Mouse (Mus musculus): ENCODE results near the gene Lrrc10b. TPM values are rescaled to one million over a fixed set of nuclear protein-coding genes. Genes with fewer than 3 reads are reported as not detected.

Gene Lrrc10b
- polyA plus RNA-seq, 1 experiment from 2014 or later: 0.62 TPM

DNA sequence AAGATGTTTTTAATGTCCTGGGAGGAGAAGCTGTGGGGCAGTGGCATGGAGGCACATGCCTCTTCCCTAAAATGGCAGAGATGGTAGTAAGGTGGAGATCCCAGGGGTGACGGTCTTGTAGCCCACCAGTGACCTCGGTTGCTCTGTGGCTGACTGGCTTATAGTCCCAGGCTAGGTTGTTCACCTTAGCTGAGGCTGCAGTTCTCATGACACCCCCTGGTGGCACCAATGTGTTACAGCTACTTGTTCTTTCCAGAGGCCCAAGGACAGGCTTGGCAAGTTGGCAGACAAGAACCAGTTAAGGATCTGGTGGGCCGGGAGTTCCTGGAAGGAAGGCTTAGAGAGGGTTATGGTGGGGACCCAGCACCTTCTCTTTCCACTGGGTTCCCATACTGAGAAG lies 21.4 kb downstream of the Lrrc10b start:
- Histone ChIP-seq H3K36me3 (no peaks in the 10 kb centered on the region), H3K27ac (no peak overlapping the region), H3K4me2 (replicated peaks) (no peak overlapping the region), H3K4me3 (replicated peaks) (no peak overlapping the region), H3K27me3 (replicated peaks) (no peaks in the 10 kb centered on the region), H3K9me3 (no peaks in the 10 kb centered on the region), H3K4me1 (replicated peaks) (peaks cover 6% of the 10 kb centered on the region), H3K9ac (no peak overlapping the region)
- peak; percentile 32; the same call in 1 of the 2 replicates for ATAC-seq
- WGBS: 33% methylated on average over 3 of the region's 3 CpGs

DNA sequence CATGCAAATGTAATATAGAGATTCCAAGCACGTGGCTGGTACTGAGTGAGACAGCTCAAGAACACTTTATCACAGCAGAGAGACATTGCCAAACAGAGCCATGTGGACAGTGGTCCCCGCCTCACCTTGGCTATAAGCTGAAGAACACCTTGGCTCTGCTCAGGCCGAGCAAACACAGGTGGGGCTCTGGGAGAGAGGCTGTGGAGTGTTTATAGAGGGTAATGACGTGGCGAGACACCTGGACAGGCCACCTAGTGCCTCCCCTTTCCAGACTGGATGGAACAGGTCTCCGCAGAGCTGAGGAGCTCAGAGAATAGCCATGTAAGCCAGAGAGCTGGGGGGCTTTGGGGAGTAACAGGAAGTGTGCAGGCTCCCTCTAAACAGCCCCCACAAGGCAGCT lies 22.3 kb downstream of the Lrrc10b start:
- ATAC-seq: peak; percentile 65
- Histone ChIP-seq H3K4me1 (replicated peaks) (peaks cover 16% of the 10 kb centered on the region), H3K36me3 (no peaks in the 10 kb centered on the region), H3K4me3 (replicated peaks) (no peak overlapping the region), H3K27me3 (replicated peaks) (no peaks in the 10 kb centered on the region), H3K9ac (no peak overlapping the region), H3K27ac (no peak overlapping the region), H3K4me2 (replicated peaks) (no peak overlapping the region), H3K9me3 (no peaks in the 10 kb centered on the region)
- WGBS: 55% methylated on average over 6 of the region's 6 CpGs

DNA sequence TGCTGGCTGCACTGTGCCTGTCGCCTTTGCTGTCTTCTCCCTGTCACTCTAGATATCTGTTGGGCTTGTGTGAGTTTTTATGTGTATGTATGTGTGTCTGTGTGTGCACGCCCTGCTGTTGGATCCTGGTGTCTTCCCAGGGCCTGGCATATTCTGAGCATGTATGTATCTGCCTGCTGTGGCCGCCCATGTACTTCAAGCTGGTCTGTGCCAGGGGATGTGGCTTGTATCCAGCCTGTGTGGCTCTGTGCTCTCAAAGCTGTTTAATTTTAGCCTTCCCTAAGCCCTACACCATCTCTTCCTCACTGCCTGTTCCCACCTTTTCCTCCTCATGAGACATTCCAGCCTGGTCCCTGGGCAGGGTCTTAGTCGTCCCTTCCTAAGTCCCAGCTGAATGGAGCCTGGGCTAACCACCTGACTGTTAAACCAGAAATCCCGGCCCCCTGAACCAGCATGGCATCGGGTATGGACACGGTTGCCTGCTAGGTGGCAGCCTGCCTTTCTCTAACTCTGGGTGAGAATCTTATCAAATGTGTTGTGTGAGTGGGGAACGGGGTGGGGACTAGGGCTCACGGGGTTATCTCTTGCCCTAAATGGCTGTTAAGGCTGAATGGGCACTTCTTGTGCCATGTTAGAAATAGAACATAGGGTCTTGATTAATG lies 23.3 kb downstream of the Lrrc10b start:
- no peak for ATAC-seq
- Histone ChIP-seq H3K4me1 (replicated peaks) (peaks cover 16% of the 10 kb centered on the region), H3K27me3 (replicated peaks) (no peaks in the 10 kb centered on the region), H3K36me3 (no peaks in the 10 kb centered on the region), H3K4me3 (replicated peaks) (no peak overlapping the region), H3K27ac (no peak overlapping the region), H3K4me2 (replicated peaks) (no peak overlapping the region), H3K9ac (no peak overlapping the region), H3K9me3 (no peaks in the 10 kb centered on the region)
- 67% methylated on average over 9 of the region's 9 CpGs for WGBS

DNA sequence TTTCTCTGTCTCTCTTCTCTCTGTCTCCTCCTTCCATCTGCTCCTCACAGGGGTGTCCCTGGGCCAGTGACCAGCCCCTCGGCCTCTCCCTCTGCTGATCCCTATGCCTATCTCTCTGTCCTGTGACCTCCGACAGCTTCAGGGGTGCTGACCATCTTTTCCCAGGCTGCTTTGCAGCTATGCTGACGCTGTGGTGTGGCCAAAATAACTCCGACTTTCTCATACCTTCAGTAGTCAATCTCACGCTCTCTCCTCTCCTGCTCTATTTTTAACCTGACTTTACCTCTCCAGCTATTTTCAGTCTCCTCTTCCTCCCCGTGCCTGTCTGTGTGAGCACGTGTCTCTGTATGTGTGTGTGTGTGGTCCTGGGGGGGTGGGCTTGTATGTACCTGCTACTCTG lies 24.0 kb downstream of the Lrrc10b start:
- H3K36me3 ChIP-seq: no peaks in the 10 kb centered on the region
- no peak overlapping the region for H3K27ac ChIP-seq
- no peaks in the 10 kb centered on the region for H3K27me3 ChIP-seq (replicated peaks)
- WGBS: 78% methylated on average over 7 of the region's 7 CpGs
- no peak for ATAC-seq
- no peak overlapping the region for H3K9ac ChIP-seq
- H3K4me1 ChIP-seq (replicated peaks): peaks cover 18% of the 10 kb centered on the region
- H3K4me3 ChIP-seq (replicated peaks): no peak overlapping the region
- no peaks in the 10 kb centered on the region for H3K9me3 ChIP-seq
- H3K4me2 ChIP-seq (replicated peaks): no peak overlapping the region

DNA sequence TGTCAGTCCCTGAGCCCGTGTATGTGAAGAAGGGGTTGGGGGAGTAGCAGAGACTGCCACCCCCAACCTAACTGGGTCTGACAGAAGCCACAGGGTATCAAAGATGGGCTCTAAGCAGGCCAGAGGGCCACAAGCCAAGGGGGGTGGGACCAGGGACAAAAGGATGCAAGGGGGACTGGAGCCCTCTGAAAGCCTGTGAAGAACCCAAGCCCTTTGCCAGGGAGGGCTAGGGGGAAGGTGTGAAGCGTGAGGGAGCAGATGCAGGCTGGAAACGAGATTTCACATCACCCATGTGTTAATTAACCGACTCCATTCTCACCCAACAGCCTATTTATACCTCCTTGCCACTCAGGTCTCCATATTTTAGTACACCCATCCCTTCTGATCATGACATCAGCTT lies 25.4 kb downstream of the Lrrc10b start:
- no peaks in the 10 kb centered on the region for H3K27me3 ChIP-seq (replicated peaks)
- no peaks in the 10 kb centered on the region for H3K9me3 ChIP-seq
- WGBS: 58% methylated on average over 4 of the region's 4 CpGs
- no peak overlapping the region for H3K4me2 ChIP-seq (replicated peaks)
- no peak overlapping the region for H3K27ac ChIP-seq
- H3K4me1 ChIP-seq (replicated peaks): peaks cover 30% of the 10 kb centered on the region
- H3K9ac ChIP-seq: no peak overlapping the region
- H3K36me3 ChIP-seq: no peaks in the 10 kb centered on the region
- no peak overlapping the region for H3K4me3 ChIP-seq (replicated peaks)
- no peak for ATAC-seq

DNA sequence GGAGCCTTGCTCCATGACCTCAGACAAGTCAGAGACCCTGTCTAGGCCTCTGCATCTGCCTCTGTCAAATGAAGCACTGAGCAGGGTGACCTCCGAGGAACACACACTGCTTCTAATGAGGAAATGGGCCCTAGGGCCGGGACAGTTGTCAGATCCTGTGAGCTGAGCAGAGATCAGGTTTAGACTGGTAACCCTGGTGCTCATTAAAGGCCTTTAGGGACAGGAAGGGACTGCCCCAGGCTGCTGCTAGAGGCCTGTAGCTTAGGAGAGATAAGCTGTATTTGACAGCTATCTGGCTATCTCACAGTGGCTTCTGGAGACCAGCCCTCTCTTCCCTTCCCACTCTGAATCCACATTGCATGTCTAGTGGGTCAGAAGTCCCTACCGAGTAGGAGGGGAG lies 25.9 kb downstream of the Lrrc10b start:
- WGBS: 49% methylated on average over 3 of the region's 3 CpGs
- H3K4me2 ChIP-seq (replicated peaks): no peak overlapping the region
- H3K27ac ChIP-seq: no peak overlapping the region
- no peak for ATAC-seq
- no peak overlapping the region for H3K4me3 ChIP-seq (replicated peaks)
- H3K4me1 ChIP-seq (replicated peaks): peaks cover 34% of the 10 kb centered on the region
- no peaks in the 10 kb centered on the region for H3K36me3 ChIP-seq
- H3K9me3 ChIP-seq: no peaks in the 10 kb centered on the region
- H3K9ac ChIP-seq: no peak overlapping the region
- no peaks in the 10 kb centered on the region for H3K27me3 ChIP-seq (replicated peaks)

DNA sequence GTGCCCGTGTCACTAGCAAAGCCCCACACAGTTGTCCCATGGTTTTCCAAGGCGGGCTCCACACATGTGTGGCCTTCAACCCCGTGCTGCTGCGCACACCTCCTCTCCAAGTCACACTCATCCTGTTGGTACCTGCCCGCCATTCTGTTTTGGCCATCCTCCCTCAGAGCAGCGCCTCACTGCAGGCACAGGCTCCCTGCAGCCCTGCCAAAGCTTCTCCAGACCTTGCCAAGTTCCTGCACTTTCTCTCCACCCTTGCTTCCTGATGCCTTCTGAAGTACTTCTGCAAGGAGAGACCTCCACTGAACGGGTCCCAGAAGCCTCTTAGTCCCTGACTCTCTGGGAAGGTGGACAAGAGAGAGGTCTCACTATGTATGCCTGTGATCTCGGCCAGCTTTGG lies 27.9 kb downstream of the Lrrc10b start:
- Histone ChIP-seq H3K4me2 (replicated peaks) (no peak overlapping the region), H3K36me3 (no peaks in the 10 kb centered on the region), H3K27me3 (replicated peaks) (no peaks in the 10 kb centered on the region), H3K9me3 (no peaks in the 10 kb centered on the region), H3K9ac (no peak overlapping the region), H3K4me1 (replicated peaks) (peaks cover 54% of the 10 kb centered on the region), H3K4me3 (replicated peaks) (no peak overlapping the region), H3K27ac (no peak overlapping the region)
- no peak for ATAC-seq
- WGBS: 84% methylated on average over 8 of the region's 8 CpGs

DNA sequence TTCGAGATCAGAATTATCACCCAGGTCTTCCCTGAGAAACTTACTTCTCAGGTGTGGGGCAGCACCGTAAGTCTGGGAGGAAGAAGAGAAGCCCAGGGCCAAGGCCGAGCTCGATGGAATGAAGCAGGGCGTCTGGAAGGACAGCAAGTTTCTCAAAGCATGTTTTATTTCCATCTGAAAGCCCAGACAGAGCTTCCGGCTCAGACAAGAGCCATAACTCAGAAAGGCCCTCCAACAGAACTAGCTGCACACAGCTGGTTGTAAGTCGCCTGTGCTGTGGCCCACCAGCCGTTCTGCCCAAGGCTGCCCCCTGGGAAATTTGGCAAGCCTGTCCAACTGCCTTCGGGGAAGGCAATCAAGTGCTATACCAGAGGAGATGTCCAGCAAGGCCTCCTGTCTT lies 29.8 kb downstream of the Lrrc10b start:
- no peak for ATAC-seq
- H3K4me2 ChIP-seq (replicated peaks): no peak overlapping the region
- no peaks in the 10 kb centered on the region for H3K27me3 ChIP-seq (replicated peaks)
- H3K27ac ChIP-seq: peak overlapping the region; percentile 73
- H3K4me1 ChIP-seq (replicated peaks): peaks cover 64% of the 10 kb centered on the region
- no peak overlapping the region for H3K9ac ChIP-seq
- 36% methylated on average over 9 of the region's 9 CpGs for WGBS
- H3K9me3 ChIP-seq: no peaks in the 10 kb centered on the region
- H3K4me3 ChIP-seq (replicated peaks): no peak overlapping the region
- H3K36me3 ChIP-seq: no peaks in the 10 kb centered on the region

DNA sequence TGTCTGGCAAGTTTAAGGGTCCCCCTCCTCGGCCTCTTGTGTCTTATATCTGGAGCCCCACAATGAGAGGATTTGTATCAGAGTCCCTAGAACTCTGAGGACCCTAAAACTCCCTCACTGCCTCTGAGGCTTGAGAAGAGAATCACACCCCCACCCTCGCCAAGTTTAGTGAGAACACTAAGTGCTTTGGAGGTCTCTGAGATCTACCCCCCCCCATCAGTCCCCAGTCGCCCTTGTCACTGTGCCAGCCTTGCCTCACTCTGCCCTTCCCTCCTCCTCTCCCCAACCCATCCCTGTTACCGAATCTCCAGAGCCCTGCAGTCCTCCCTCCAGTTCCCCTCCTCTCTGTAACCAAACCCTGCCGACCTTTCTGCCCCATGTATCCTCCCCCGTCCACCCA lies 30.5 kb downstream of the Lrrc10b start:
- peak overlapping the region; percentile 73 for H3K27ac ChIP-seq
- peaks cover 69% of the 10 kb centered on the region for H3K4me1 ChIP-seq (replicated peaks)
- 38% methylated on average over 6 of the region's 6 CpGs for WGBS
- H3K4me3 ChIP-seq (replicated peaks): no peak overlapping the region
- ATAC-seq: no peak
- no peak overlapping the region for H3K9ac ChIP-seq
- H3K9me3 ChIP-seq: no peaks in the 10 kb centered on the region
- H3K36me3 ChIP-seq: no peaks in the 10 kb centered on the region
- no peak overlapping the region for H3K4me2 ChIP-seq (replicated peaks)
- H3K27me3 ChIP-seq (replicated peaks): no peaks in the 10 kb centered on the region

DNA sequence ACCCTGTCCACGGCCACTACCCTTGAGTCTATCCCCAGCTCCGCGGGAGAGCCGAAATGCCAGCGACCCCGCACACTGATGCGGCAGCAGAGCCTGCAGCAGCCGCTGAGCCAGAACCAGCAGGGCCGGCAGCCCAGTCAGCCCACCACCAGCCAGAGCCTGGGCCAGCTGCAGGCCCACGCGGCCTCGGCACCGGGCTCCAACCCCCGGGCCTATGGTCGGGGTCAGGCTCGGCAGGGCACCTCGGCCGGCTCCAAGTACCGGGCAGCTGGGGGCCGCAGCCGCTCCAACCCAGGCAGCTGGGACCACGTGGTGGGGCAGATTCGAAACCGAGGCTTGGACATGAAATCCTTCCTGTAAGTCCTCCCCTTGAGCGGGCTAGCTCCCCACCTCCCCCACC lies 31.0 kb downstream of the Lrrc10b start:
- WGBS: 44% methylated on average over 25 of the region's 25 CpGs
- H3K36me3 ChIP-seq: no peaks in the 10 kb centered on the region
- H3K9me3 ChIP-seq: no peaks in the 10 kb centered on the region
- ATAC-seq: no peak
- H3K27me3 ChIP-seq (replicated peaks): no peaks in the 10 kb centered on the region
- H3K9ac ChIP-seq: no peak overlapping the region
- 0 out of 2 replicates have a peak overlapping the region, but pooled peaks have one; percentile 73 for H3K27ac ChIP-seq
- peak overlapping the region; percentile 36 for H3K4me2 ChIP-seq (replicated peaks)
- no peak overlapping the region for H3K4me3 ChIP-seq (replicated peaks)
- peaks cover 68% of the 10 kb centered on the region for H3K4me1 ChIP-seq (replicated peaks)

DNA sequence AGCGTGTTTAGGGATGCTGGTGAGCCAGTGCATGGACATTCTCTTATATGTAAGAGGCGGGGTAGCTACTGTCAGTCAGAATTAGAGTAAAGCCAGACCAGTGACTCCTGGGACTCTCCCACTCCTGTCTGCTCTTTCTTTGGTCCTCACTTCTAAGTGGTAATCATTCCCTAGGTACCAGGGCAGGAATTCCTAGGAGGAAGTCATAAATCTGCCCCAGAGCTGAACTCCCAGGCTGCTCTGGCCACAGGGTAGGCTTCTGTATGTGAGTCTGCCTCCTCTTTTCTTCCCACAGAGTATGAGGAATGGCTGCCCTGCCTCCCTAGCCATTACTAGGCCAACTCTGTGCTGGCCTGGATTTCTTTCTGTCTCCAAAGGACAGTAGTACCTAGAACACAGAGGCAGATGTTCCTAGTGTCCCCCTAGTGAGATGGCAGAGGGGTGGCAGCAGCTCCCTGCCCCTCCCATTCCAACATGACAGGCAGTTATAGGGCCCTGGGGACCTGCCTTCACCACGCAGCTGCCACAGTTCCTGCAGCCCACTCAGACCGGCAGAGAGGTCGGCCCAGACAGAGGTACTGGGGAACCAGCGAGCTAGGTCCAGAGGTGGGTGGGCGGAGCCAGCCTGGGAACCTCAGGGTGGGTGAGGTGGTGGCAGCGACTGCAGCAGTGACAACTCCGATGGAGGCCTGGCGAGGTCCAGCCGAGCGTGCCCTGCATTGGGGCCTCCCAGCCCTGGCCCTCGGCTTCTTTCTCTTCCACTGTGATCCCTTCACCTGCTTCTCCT lies 31.6 kb downstream of the Lrrc10b start:
- peaks cover 62% of the 10 kb centered on the region for H3K4me1 ChIP-seq (replicated peaks)
- H3K4me3 ChIP-seq (replicated peaks): no peak overlapping the region
- no peaks in the 10 kb centered on the region for H3K27me3 ChIP-seq (replicated peaks)
- H3K9ac ChIP-seq: no peak overlapping the region
- H3K36me3 ChIP-seq: no peaks in the 10 kb centered on the region
- 55% methylated on average over 13 of the region's 13 CpGs for WGBS
- ATAC-seq: no peak
- no peak overlapping the region for H3K27ac ChIP-seq
- no peak overlapping the region for H3K4me2 ChIP-seq (replicated peaks)
- no peaks in the 10 kb centered on the region for H3K9me3 ChIP-seq

DNA sequence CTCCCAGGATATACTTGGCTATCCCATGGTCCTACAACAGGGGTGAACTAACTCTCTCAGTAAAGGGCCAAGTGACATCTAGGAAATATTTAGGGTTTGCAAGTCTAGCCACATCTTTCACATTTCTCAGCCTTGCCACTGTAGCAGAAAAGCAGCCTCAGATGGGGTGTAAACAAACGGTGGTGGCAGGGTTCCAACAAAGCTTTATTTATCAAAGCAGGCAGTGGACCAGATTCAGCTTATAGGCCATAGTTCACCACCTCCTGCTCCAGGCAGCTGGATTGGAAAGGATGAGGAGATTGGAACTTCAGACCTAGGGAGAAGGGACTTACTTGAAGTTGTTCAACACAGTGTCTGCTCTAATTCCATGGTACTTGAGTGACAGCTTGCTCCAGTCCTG lies 32.5 kb downstream of the Lrrc10b start:
- no peaks in the 10 kb centered on the region for H3K9me3 ChIP-seq
- no peak overlapping the region for H3K4me3 ChIP-seq (replicated peaks)
- ATAC-seq: no peak
- no peaks in the 10 kb centered on the region for H3K36me3 ChIP-seq
- peaks cover 54% of the 10 kb centered on the region for H3K4me1 ChIP-seq (replicated peaks)
- H3K27ac ChIP-seq: no peak overlapping the region
- H3K4me2 ChIP-seq (replicated peaks): no peak overlapping the region
- no peak overlapping the region for H3K9ac ChIP-seq
- no peaks in the 10 kb centered on the region for H3K27me3 ChIP-seq (replicated peaks)
- 46% methylated on average over 1 of the region's 1 CpGs for WGBS

Data from intestine, embryonic 15.5 days (tissue).